Mouse (Mus musculus) forebrain, postnatal 0 days (tissue): ENCODE measurements at regions not wholly inside any gene's neighbourhood (a gene's known extent, or its start where the extent isn't known, plus 50 kb on each side); places are given as distances from the start of the nearest gene placed in this dataset.
A peak's percentile ranks its signal among the peaks of the same experiment; 100 is the strongest.

Experiments used
- ATAC-seq: fragments of 200-750 bp; cut with Nextera tagmentation; 2 replicates; pipeline ENCODE4 v1.8.0; 2017; ENCODE audit warnings: mild to moderate bottlenecking, moderate library complexity
- DNase-seq: peaks from one replicate; pipeline ENCODE4 v3.0.0-alpha.2; 2015
- H3K27ac ChIP-seq: fragments of 300-500 bp; sonication (generic); 2 replicates; pipeline ENCODE4 v1.5.1; 2014; ENCODE audit warnings: low read depth, mild to moderate bottlenecking, antibody characterized with exemption, low read length, moderate library complexity, mixed read lengths
- H3K27me3 ChIP-seq: fragments of 300-500 bp; sonication (generic); 2 replicates; pipeline ENCODE4 v1.6.1; 2014; ENCODE audit warnings: mild to moderate bottlenecking, low read length, mixed read lengths; ENCODE audit not compliant: insufficient read depth
- H3K36me3 ChIP-seq: fragments of 300-500 bp; sonication (generic); 2 replicates; pipeline ENCODE4 v1.6.1; 2014; ENCODE audit warnings: mild to moderate bottlenecking, moderate library complexity; ENCODE audit not compliant: insufficient read depth
- H3K4me1 ChIP-seq: fragments of 300-500 bp; sonication (generic); 2 replicates; pipeline ENCODE4 v1.6.1; 2014; ENCODE audit warnings: antibody characterized with exemption; ENCODE audit not compliant: insufficient read depth
- H3K4me2 ChIP-seq: fragments of 300-500 bp; sonication (generic); 2 replicates; pipeline ENCODE4 v1.6.1; 2014; ENCODE audit warnings: low read depth, mild to moderate bottlenecking, moderate library complexity
- H3K4me3 ChIP-seq: fragments of 300-500 bp; sonication (generic); 2 replicates; pipeline ENCODE4 v1.5.1; 2014; ENCODE audit warnings: low read depth, low read length, mixed read lengths
- H3K9ac ChIP-seq: fragments of 300-500 bp; sonication (generic); 2 replicates; pipeline ENCODE4 v1.6.1; 2014; ENCODE audit warnings: mild to moderate bottlenecking
- H3K9me3 ChIP-seq: fragments of 300-500 bp; sonication (generic); 2 replicates; pipeline ENCODE4 v1.6.1; 2016; ENCODE audit warnings: low read length
- CTCF ChIP-seq: sonication (generic); IDR thresholded peaks from 2 replicates; pipeline ENCODE4 v1.5.1; 2016; ENCODE audit warnings: antibody characterized with exemption, control low read depth, low read depth
- WGBS: fragments of 180-500 bp; shearing (Covaris S2); extraction: QIAGEN DNeasy Blood & Tissue Kit; methylation state at CpG from one replicate; pipeline ENCODE4 v1.1.7; 2014; 5-methylcytosine and 5-hydroxymethylcytosine counted together

GRCm38 (mm10) chrX:130808530-130809235 lies 1059.1 kb downstream of the Diaph2 start:
- ATAC-seq (no peak), DNase-seq (no peak)
- no peak overlapping the region for H3K27ac ChIP-seq
- no peak overlapping the region for H3K4me2 ChIP-seq
- H3K9me3 ChIP-seq: no peaks in the 10 kb centered on the region
- H3K4me1 ChIP-seq: no peaks in the 10 kb centered on the region
- no peaks in the 10 kb centered on the region for H3K36me3 ChIP-seq
- TF ChIP-seq CTCF: no peak
- H3K27me3 ChIP-seq: no peaks in the 10 kb centered on the region
- 82% methylated on average over 3 of the region's 3 CpGs for WGBS
- H3K9ac ChIP-seq: no peak overlapping the region
- no peak overlapping the region for H3K4me3 ChIP-seq

- ATAC-seq: no peak
- no peak for TF ChIP-seq CTCF
- no peaks in the 10 kb centered on the region for H3K9me3 ChIP-seq
Measured at GRCm38 (mm10) chrX:130818916-130819315, 1069.4 kb downstream of the Diaph2 start.

GRCm38 (mm10) chrX:130819707-130820106 lies 1070.2 kb downstream of the Diaph2 start:
- Histone ChIP-seq H3K4me1 (no peaks in the 10 kb centered on the region), H3K4me3 (no peak overlapping the region), H3K36me3 (no peaks in the 10 kb centered on the region), H3K9me3 (no peaks in the 10 kb centered on the region), H3K27me3 (no peaks in the 10 kb centered on the region), H3K9ac (no peak overlapping the region), H3K27ac (no peak overlapping the region), H3K4me2 (no peak overlapping the region)
- no peak for TF ChIP-seq CTCF
- WGBS: 79% methylated on average over 1 of the region's 1 CpGs
- no peak for DNase-seq
- ATAC-seq: no peak

More at GRCm38 (mm10) chrX:130818916-130819315, 1069.4 kb downstream of the Diaph2 start:
- no peak overlapping the region for H3K4me3 ChIP-seq
- no peaks in the 10 kb centered on the region for H3K27me3 ChIP-seq
- no peak overlapping the region for H3K9ac ChIP-seq
- no peak for DNase-seq
- no peak overlapping the region for H3K4me2 ChIP-seq
- no peaks in the 10 kb centered on the region for H3K4me1 ChIP-seq
- WGBS: 73% methylated on average over 1 of the region's 1 CpGs
- H3K27ac ChIP-seq: no peak overlapping the region
- H3K36me3 ChIP-seq: no peaks in the 10 kb centered on the region

GRCm38 (mm10) chrX:130820168-130820567 lies 1070.6 kb downstream of the Diaph2 start:
- ATAC-seq (peak; percentile 77), DNase-seq (peak; percentile 11)
- Histone ChIP-seq H3K4me2 (no peak overlapping the region), H3K9ac (no peak overlapping the region), H3K4me3 (no peak overlapping the region), H3K36me3 (no peaks in the 10 kb centered on the region), H3K4me1 (no peaks in the 10 kb centered on the region), H3K27me3 (no peaks in the 10 kb centered on the region), H3K9me3 (no peaks in the 10 kb centered on the region), H3K27ac (no peak overlapping the region)
- no peak for TF ChIP-seq CTCF
- WGBS: 50% methylated on average over 3 of the region's 3 CpGs

- H3K9ac ChIP-seq: no peak overlapping the region
- WGBS: 93% methylated on average over 2 of the region's 2 CpGs
- H3K4me2 ChIP-seq: no peak overlapping the region
- no peaks in the 10 kb centered on the region for H3K27me3 ChIP-seq
- H3K4me3 ChIP-seq: no peak overlapping the region
- no peak for TF ChIP-seq CTCF
- no peaks in the 10 kb centered on the region for H3K9me3 ChIP-seq
- H3K27ac ChIP-seq: no peak overlapping the region
- DNase-seq (no peak), ATAC-seq (no peak)
- H3K4me1 ChIP-seq: no peaks in the 10 kb centered on the region
- H3K36me3 ChIP-seq: no peaks in the 10 kb centered on the region
Measured at GRCm38 (mm10) chrX:130823943-130824342, 1074.4 kb downstream of the Diaph2 start.

- Histone ChIP-seq H3K36me3 (no peaks in the 10 kb centered on the region), H3K27me3 (no peaks in the 10 kb centered on the region), H3K9me3 (no peaks in the 10 kb centered on the region), H3K4me2 (no peak overlapping the region), H3K9ac (no peak overlapping the region), H3K4me3 (no peak overlapping the region), H3K4me1 (no peaks in the 10 kb centered on the region), H3K27ac (no peak overlapping the region)
- ATAC-seq (no peak), DNase-seq (no peak)
- no peak for TF ChIP-seq CTCF
Measured at GRCm38 (mm10) chrX:130835835-130836234, 1086.3 kb downstream of the Diaph2 start.

- whole genome bisulfite sequencing: 67% methylated on average over 3 of the region's 3 CpGs
- TF ChIP-seq CTCF: no peak
- DNase-seq: peak; percentile 40
Measured at GRCm38 (mm10) chrX:130843141-130843540, 1093.6 kb downstream of the Diaph2 start.

More at GRCm38 (mm10) chrX:130843141-130843540, 1093.6 kb downstream of the Diaph2 start:
- Histone ChIP-seq H3K9ac (no peak overlapping the region), H3K36me3 (no peaks in the 10 kb centered on the region), H3K4me1 (no peaks in the 10 kb centered on the region), H3K4me2 (no peak overlapping the region), H3K27me3 (no peaks in the 10 kb centered on the region), H3K27ac (no peak overlapping the region), H3K9me3 (no peaks in the 10 kb centered on the region), H3K4me3 (no peak overlapping the region)
- ATAC-seq: peak; percentile 42; the same call in 1 of the 2 replicates
